Mouse (Mus musculus) E14TG2a.4 (cell line): ENCODE data around the gene Pold2.

Experiments used
- CTCF ChIP-seq: conservative IDR thresholded peaks from 2 replicates; pipeline ENCODE4 v1.5.1; 2014; ENCODE audit warnings: low read length
- POU5F1 ChIP-seq: IDR thresholded peaks from 2 replicates; pipeline ENCODE4 v1.6.1; 2014; ENCODE audit warnings: low read length, borderline replicate concordance

- TF ChIP-seq CTCF (no peak), POU5F1 (no peak)
Measured at GRCm38 (mm10) chr11:5902390-5902789, 24.3 kb upstream of the Pold2 start.
